Mouse (Mus musculus) forebrain, embryonic 14.5 days (tissue): Measurements from ENCODE around the gene Gm21981. TPM values are rescaled to one million over a fixed set of nuclear protein-coding genes. Genes with fewer than 3 reads are reported as not detected.

Experiments used
- ATAC-seq: fragments of 200-750 bp; cut with Nextera tagmentation; 2 replicates; pipeline ENCODE4 v1.8.0; 2017; ENCODE audit warnings: mild to moderate bottlenecking, moderate library complexity
- DNase-seq: peaks from one replicate; pipeline ENCODE4 v3.0.0-alpha.2; 2015; ENCODE audit warnings: low spot score
- H3K27ac ChIP-seq: fragments of 300-500 bp; sonication (generic); 2 replicates; pipeline ENCODE4 v1.5.1; 2014; ENCODE audit warnings: low read depth, mild to moderate bottlenecking, control low read depth, low read length, moderate library complexity
- H3K27me3 ChIP-seq: fragments of 300-500 bp; sonication (generic); replicated peaks from 2 replicates; pipeline ENCODE4 v1.6.1; 2014; ENCODE audit warnings: low read length, control low read depth, mixed read lengths; ENCODE audit not compliant: control insufficient read depth, insufficient read depth
- H3K36me3 ChIP-seq: fragments of 300-500 bp; sonication (generic); 2 replicates; pipeline ENCODE4 v1.6.1; 2014; ENCODE audit warnings: low read length, control low read depth; ENCODE audit not compliant: control insufficient read depth, insufficient read depth
- H3K4me1 ChIP-seq: fragments of 300-500 bp; sonication (generic); 2 replicates; pipeline ENCODE4 v1.6.1; 2014; ENCODE audit warnings: antibody characterized with exemption, low read length, control low read depth; ENCODE audit not compliant: control insufficient read depth, insufficient read depth
- H3K4me2 ChIP-seq: fragments of 300-500 bp; sonication (generic); 2 replicates; pipeline ENCODE4 v1.6.1; 2014; ENCODE audit warnings: mild to moderate bottlenecking, control low read depth, low read length
- H3K4me3 ChIP-seq: fragments of 300-500 bp; sonication (generic); 2 replicates; pipeline ENCODE4 v1.5.1; 2014; ENCODE audit warnings: low read depth, low read length, control low read depth
- H3K9ac ChIP-seq: fragments of 300-500 bp; sonication (generic); 2 replicates; pipeline ENCODE4 v1.6.1; 2014; ENCODE audit warnings: mild to moderate bottlenecking, low read length, control low read depth, moderate library complexity
- H3K9me3 ChIP-seq: fragments of 300-500 bp; sonication (generic); replicated peaks from 2 replicates; pipeline ENCODE4 v1.6.1; 2016; ENCODE audit warnings: low read length, control low read depth, mixed read lengths; ENCODE audit not compliant: control insufficient read depth
- WGBS: fragments of 180-500 bp; shearing (Covaris S2); extraction: QIAGEN DNeasy Blood & Tissue Kit; methylation state at CpG from one replicate; pipeline ENCODE4 v1.1.7; 2014; 5-methylcytosine and 5-hydroxymethylcytosine counted together
- polyA plus RNA-seq: library from polyadenylated mRNA; unstranded; fragments of >200 nt; fragmentation: Nextera tagmentation; extraction: Ambion mirVana; gene quantifications from 2 replicates; pipeline ENCODE4 v1.2.1, GENCODE M21; 2014

The Gm21981 gene
- polyA plus RNA-seq, 1 experiment from 2014 or later, result 4.7 TPM

DNA sequence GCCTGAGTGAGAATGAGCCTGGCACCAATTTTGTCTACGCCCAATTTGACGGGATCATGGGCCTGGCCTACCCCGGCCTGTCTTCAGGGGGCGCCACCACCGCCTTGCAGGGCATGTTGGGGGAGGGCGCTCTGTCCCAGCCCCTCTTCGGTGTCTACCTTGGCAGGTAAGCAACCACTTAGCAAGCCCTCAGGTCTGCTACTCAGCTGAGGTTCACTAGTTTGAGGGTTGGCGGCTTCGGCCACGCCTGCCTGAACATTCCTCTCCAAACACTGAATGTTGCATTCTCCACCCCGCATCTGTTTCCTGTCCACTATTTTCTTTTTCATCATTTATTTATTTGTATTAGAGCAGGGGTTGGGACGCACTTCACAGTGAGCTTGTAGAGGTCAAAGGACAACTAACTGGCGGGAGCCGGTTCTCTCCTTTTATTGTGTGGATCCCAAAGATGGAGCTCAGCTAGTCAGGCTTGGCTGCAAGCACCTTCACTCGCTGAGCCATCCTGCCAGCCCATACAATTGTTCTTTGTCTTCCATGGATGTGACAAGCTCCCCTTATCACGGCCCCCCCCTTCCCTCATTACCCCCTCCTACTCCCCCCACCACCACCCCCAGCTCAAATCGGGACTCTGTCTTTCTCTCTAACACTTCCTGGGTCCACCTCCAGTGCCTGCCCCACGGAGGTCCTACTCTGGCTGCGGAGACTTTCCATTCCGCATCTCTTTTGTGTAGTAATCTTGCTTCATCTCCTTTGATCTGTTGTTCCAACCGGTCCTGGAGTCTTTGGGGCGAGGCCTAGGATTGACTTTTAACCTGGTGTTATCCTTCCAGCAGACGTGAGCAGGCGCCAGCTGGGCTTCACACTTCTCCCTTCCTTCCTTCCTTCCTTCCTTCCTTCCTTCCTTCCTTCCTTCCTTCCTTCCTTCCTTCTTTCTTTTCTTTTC is 36.6 kb upstream of the Gm21981 start:
- no peak overlapping the region for H3K4me2 ChIP-seq
- H3K9me3 ChIP-seq, result no peaks in the 10 kb centered on the region
- H3K36me3 ChIP-seq, result no peaks in the 10 kb centered on the region
- 51% methylated on average over 24 of the region's 24 CpGs for WGBS
- H3K27ac ChIP-seq, result no peak overlapping the region
- no peak for DNase-seq
- no peak overlapping the region for H3K9ac ChIP-seq
- H3K27me3 ChIP-seq, result no peaks in the 10 kb centered on the region
- H3K4me3 ChIP-seq, result no peak overlapping the region
- no peak for ATAC-seq
- no peaks in the 10 kb centered on the region for H3K4me1 ChIP-seq

DNA sequence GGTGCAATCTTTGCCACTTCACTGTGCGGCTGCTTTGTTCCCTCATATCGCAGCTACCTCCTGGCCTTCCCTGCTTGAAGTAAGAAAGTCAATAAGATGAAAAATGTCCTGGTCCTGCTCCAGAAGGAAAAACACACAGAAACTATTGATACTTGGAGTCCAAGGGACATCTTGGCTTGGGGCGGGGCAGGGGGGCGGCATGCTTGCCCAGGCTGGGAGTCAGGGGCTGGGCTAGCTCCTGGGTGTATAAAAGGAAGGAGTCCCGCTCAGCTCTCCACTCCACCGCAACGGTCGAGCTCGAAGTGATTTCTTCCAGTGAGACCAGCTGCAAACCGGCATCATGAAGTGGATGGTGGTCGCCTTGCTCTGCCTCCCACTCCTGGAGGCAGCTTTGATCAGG is 32.3 kb upstream of the Gm21981 start, which contains the start of gene Pgc:
TSS of gene Pgc (plus strand) at position 277 of the 400 bp plus-strand sequence.
- H3K27ac ChIP-seq, result no peak within 1 kb of the TSS
- no peak for ATAC-seq
- H3K4me3 ChIP-seq, result no peak within 1 kb of the TSS
- no peak within 1 kb of the TSS for H3K9ac ChIP-seq
- DNase-seq, result no peak
- WGBS, result 85% methylated on average over 11 of the region's 11 CpGs
- no peak within 1 kb of the TSS for H3K4me2 ChIP-seq
- no peaks in the 10 kb centered on the region for H3K4me1 ChIP-seq
- H3K9me3 ChIP-seq, result no peaks in the 10 kb centered on the region
- H3K27me3 ChIP-seq, result no peaks in the 10 kb centered on the region
- no peaks in the 10 kb centered on the region for H3K36me3 ChIP-seq

DNA sequence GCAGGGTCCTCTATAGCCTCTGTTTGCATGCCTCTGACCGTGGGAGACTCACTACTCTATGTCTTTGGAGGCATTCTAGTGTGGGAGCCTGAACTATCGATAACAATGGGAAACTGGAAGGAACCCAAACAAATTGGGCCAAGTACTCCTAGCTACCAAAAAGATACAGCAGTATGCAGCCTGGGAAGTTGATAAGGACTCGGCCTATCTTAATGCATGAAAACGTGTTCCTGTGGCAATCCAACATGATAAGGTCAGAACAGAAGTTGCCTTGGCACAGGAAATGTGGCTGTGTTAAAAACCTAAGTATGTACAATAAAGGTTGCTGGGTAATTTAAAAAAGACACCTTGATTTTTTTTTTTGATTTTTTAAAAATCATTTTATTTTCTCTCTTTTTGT is 26.9 kb upstream of the Gm21981 start:
- H3K9ac ChIP-seq, result no peak overlapping the region
- H3K4me1 ChIP-seq, result no peaks in the 10 kb centered on the region
- DNase-seq (no peak), ATAC-seq (no peak)
- no peak overlapping the region for H3K27ac ChIP-seq
- H3K4me2 ChIP-seq, result no peak overlapping the region
- WGBS, result 90% methylated on average over 4 of the region's 4 CpGs
- H3K4me3 ChIP-seq, result no peak overlapping the region
- no peaks in the 10 kb centered on the region for H3K27me3 ChIP-seq
- H3K9me3 ChIP-seq, result no peaks in the 10 kb centered on the region
- no peaks in the 10 kb centered on the region for H3K36me3 ChIP-seq

DNA sequence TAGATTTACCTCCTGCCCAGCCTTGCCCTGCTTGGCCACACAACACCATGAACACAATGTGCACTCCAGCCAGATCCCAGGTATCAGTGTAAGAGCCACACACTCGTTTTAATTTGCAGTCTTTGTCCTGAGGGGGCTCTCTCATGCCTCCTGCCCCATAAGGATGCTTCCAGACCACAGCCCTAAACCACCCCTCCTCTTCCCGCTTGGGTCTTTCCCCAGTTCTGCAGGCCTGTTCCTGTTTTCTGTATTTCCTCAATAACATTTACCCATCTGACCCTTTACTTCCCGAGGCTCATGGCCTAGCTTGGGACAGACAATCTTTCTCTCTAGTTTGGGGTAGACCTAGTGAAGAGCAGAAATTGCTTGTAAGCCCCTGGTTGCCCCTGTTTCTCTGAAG is 20.8 kb upstream of the Gm21981 start:
- H3K4me1 ChIP-seq, result no peaks in the 10 kb centered on the region
- WGBS, result 67% methylated on average over 3 of the region's 3 CpGs
- no peaks in the 10 kb centered on the region for H3K9me3 ChIP-seq
- H3K36me3 ChIP-seq, result no peaks in the 10 kb centered on the region
- ATAC-seq (no peak), DNase-seq (no peak)
- no peak overlapping the region for H3K4me2 ChIP-seq
- no peak overlapping the region for H3K9ac ChIP-seq
- H3K4me3 ChIP-seq, result no peak overlapping the region
- H3K27ac ChIP-seq, result no peak overlapping the region
- no peaks in the 10 kb centered on the region for H3K27me3 ChIP-seq

DNA sequence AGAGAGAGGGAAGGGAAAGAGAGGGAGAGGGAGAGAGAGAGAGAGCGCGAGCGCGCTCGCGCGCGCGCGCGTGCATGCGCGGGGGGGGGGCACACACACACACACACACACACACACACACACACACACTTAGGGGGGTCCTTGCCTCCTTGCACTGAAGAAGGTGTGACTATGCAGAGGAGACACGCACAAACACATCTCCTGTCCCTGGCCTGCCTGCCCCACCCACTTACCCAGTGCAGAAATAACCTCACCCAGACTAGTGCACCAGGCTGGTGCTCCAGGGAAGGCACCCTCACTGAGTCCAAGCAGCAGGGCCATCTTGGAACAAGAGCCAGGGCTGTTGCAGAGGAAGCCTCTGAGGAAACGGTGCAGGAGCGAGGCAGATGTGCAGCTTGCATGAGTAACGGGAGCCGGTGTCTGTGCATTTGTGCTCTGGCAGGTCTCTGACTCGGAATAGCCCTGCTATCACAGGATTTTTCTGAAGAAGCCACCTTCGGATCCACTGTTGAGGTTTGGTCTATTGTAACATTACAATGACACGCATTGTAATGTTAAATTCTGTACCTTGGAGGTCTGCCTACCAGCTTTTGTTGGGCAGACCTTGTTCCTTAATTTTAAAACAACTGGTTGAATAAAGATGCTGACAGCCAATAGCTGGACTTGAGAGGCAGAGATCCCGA is 18.8 kb upstream of the Gm21981 start:
- H3K36me3 ChIP-seq, result no peaks in the 10 kb centered on the region
- H3K9me3 ChIP-seq, result no peaks in the 10 kb centered on the region
- no peaks in the 10 kb centered on the region for H3K4me1 ChIP-seq
- H3K4me2 ChIP-seq, result no peak overlapping the region
- WGBS, result 64% methylated on average over 22 of the region's 22 CpGs
- H3K9ac ChIP-seq, result no peak overlapping the region
- no peak for DNase-seq
- no peak overlapping the region for H3K27ac ChIP-seq
- H3K4me3 ChIP-seq, result no peak overlapping the region
- no peak for ATAC-seq
- no peaks in the 10 kb centered on the region for H3K27me3 ChIP-seq

DNA sequence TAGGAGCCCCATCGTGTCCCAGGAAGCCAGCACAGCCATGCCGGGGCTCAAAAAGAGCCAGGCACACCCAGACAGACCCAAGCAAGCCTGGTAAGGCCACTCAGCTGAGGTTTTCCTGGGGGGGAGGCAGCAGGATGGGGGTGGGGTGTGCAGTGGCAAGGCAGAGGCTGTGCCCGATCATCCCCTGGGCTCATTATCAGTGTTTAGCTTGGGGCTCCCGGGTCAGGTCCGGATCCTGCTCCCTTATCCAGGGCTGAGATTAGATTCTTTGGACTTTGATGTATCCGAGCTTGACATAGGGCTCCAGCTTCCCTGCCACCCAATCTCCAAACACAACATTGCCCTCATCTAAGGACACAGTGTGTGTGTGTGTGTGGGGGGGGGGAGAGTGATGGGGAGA is 17.6 kb upstream of the Gm21981 start:
- no peak overlapping the region for H3K4me2 ChIP-seq
- no peaks in the 10 kb centered on the region for H3K9me3 ChIP-seq
- no peak for ATAC-seq
- no peaks in the 10 kb centered on the region for H3K27me3 ChIP-seq
- no peak overlapping the region for H3K4me3 ChIP-seq
- no peaks in the 10 kb centered on the region for H3K36me3 ChIP-seq
- DNase-seq, result no peak
- H3K27ac ChIP-seq, result no peak overlapping the region
- H3K4me1 ChIP-seq, result no peaks in the 10 kb centered on the region
- 71% methylated on average over 6 of the region's 6 CpGs for WGBS
- H3K9ac ChIP-seq, result no peak overlapping the region

DNA sequence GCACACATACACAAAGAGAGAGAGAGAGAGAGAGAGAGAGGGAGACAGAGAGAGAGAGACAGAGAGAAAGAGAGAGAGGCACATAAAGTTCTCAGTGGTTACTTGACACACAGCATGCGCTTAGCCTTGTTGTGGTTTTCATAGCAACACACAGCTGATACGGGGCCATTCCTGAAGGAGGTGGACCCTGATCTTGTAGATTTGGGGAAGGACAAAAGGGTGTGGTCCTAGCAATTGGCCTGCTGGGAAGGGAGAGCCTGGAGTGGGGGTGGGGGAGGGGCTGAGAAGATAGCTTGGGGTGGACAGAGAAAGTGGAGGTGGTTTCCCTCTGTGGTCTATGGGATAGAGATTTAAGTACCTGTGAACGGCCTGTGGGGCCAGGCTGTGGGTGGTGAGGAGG is 15.8 kb upstream of the Gm21981 start:
- no peak overlapping the region for H3K9ac ChIP-seq
- 75% methylated on average over 3 of the region's 3 CpGs for WGBS

DNA sequence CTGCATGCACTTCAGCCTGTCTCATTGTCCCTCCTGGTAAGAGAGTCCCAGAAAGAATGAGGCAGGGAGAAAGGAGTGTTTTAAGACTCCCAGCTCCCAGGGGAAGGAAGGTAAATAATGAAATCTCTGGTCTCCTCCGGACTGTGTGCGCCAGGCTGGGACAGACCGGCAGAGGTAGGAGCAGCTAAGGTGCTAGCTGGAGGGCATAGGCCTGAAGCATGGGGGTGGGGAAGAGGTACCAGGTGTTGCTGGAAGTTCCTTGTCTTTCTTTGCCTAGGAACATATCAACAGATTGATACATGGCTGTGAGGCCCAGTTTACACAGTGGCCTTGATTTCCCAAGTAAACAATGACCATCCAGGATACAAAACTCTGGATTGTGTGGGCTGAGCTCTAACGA is 14.7 kb upstream of the Gm21981 start:
- Histone ChIP-seq H3K4me3 (no peak overlapping the region), H3K27ac (no peak overlapping the region), H3K36me3 (no peaks in the 10 kb centered on the region), H3K4me1 (no peaks in the 10 kb centered on the region), H3K27me3 (no peaks in the 10 kb centered on the region), H3K4me2 (no peak overlapping the region), H3K9ac (no peak overlapping the region), H3K9me3 (no peaks in the 10 kb centered on the region)
- ATAC-seq (no peak), DNase-seq (no peak)
- WGBS, result 72% methylated on average over 4 of the region's 4 CpGs

More for the DNA sequence above, 15.8 kb upstream of the Gm21981 start:
- Histone ChIP-seq H3K9me3 (no peaks in the 10 kb centered on the region), H3K4me3 (no peak overlapping the region), H3K27me3 (no peaks in the 10 kb centered on the region), H3K4me1 (no peaks in the 10 kb centered on the region), H3K4me2 (no peak overlapping the region), H3K27ac (no peak overlapping the region), H3K36me3 (no peaks in the 10 kb centered on the region)
- no peak for ATAC-seq
- DNase-seq, result no peak

DNA sequence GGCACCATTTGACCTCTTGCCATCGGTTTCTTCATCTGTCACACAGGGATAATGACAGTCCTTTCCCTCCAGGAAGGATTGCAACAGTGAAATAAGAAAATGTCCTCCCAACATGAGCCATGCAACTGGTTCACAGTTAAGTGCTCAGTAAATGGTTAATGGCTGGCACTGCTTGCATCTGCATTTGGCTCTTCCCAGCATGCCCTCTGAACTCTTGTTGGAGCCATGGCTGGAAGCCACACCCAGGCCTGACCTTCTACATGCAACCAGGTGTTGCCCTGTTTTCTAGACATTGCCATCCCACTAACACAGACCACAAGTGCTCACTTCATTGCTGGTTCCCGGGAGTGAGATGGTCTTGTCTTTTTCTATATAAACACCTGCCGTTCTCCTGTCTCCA is 13.7 kb upstream of the Gm21981 start:
- Histone ChIP-seq H3K27ac (no peak overlapping the region), H3K9me3 (no peaks in the 10 kb centered on the region), H3K4me3 (no peak overlapping the region), H3K9ac (no peak overlapping the region), H3K4me1 (no peaks in the 10 kb centered on the region), H3K27me3 (no peaks in the 10 kb centered on the region), H3K4me2 (no peak overlapping the region), H3K36me3 (peaks cover 5% of the 10 kb centered on the region)
- 82% methylated on average over 3 of the region's 3 CpGs for WGBS
- no peak for DNase-seq
- no peak for ATAC-seq
